Mouse (Mus musculus) liver, embryonic 15.5 days (tissue): ENCODE data around the gene 6430571L13Rik. TPM values are rescaled to one million over a fixed set of nuclear protein-coding genes. Genes with fewer than 3 reads are reported as not detected.
"Not testable (repeated sequence)": the region's sequence is repeated elsewhere in the genome, so short reads cannot be mapped to it uniquely, and the experiment has no call there.

Source experiments
- ATAC-seq: fragments of 200-750 bp; cut with Nextera tagmentation; 2 replicates; pipeline ENCODE4 v1.8.0; 2017; ENCODE audit warnings: moderate number of reproducible peaks, mild to moderate bottlenecking, moderate library complexity; ENCODE audit not compliant: insufficient read depth
- H3K27ac ChIP-seq: fragments of 300-500 bp; sonication (generic); replicated peaks from 2 replicates; pipeline ENCODE4 v1.5.1; 2015; ENCODE audit warnings: mild to moderate bottlenecking, inconsistent platforms
- H3K27me3 ChIP-seq: fragments of 300-500 bp; sonication (generic); 2 replicates; pipeline ENCODE4 v1.6.1; 2015; ENCODE audit warnings: mild to moderate bottlenecking, inconsistent platforms
- H3K36me3 ChIP-seq: fragments of 300-500 bp; sonication (generic); replicated peaks from 2 replicates; pipeline ENCODE4 v1.6.1; 2015; ENCODE audit warnings: moderate library complexity, mild to moderate bottlenecking, inconsistent platforms
- H3K4me1 ChIP-seq: fragments of 300-500 bp; sonication (generic); replicated peaks from 2 replicates; pipeline ENCODE4 v1.6.1; 2015; ENCODE audit warnings: inconsistent platforms
- H3K4me2 ChIP-seq: fragments of 300-500 bp; sonication (generic); 2 replicates; pipeline ENCODE4 v1.6.1; 2015; ENCODE audit warnings: moderate library complexity, mild to moderate bottlenecking, inconsistent platforms
- H3K4me3 ChIP-seq: fragments of 300-500 bp; sonication (generic); replicated peaks from 2 replicates; pipeline ENCODE4 v1.5.1; 2015; ENCODE audit warnings: mild to moderate bottlenecking, inconsistent platforms
- H3K9ac ChIP-seq: fragments of 300-500 bp; sonication (generic); 2 replicates; pipeline ENCODE4 v1.6.1; 2015; ENCODE audit warnings: moderate library complexity, mild to moderate bottlenecking, inconsistent platforms
- H3K9me3 ChIP-seq: fragments of 300-500 bp; sonication (generic); replicated peaks from 2 replicates; pipeline ENCODE4 v1.6.1; 2016; ENCODE audit warnings: inconsistent platforms
- WGBS: fragments of 180-500 bp; shearing (Covaris S2); methylation state at CpG from one replicate; pipeline ENCODE4 v1.1.7; 2015; ENCODE audit warnings: mixed read lengths; ENCODE audit not compliant: insufficient replicate concordance; 5-methylcytosine and 5-hydroxymethylcytosine counted together
- polyA plus RNA-seq: library from polyadenylated mRNA; unstranded; fragments of >200 nt; fragmentation: Nextera tagmentation; extraction: Ambion mirVana; gene quantifications from 2 replicates; pipeline ENCODE4 v1.2.1, GENCODE M21; 2015

6430571L13Rik gene
- polyA plus RNA-seq, 1 experiment from 2014 or later = 0.12 TPM

GRCm38 (mm10) chr9:107299783-107300182 lies 40.6 kb upstream of the 6430571L13Rik start:
- Histone ChIP-seq H3K9ac (no peak overlapping the region), H3K4me2 (no peak overlapping the region; the same call in 1 of the 2 replicates)

GRCm38 (mm10) chr9:107300224-107300973 lies 40.0 kb upstream of the 6430571L13Rik start:
- Histone ChIP-seq H3K9ac (no peak overlapping the region), H3K27me3 (no peaks in the 10 kb centered on the region), H3K4me3 (no peak overlapping the region), H3K27ac (no peak overlapping the region), H3K9me3 (no peaks in the 10 kb centered on the region), H3K36me3 (peaks cover 22% of the 10 kb centered on the region), H3K4me2 (no peak overlapping the region; the same call in 1 of the 2 replicates), H3K4me1 (peaks cover 96% of the 10 kb centered on the region)
- 84% methylated on average over 30 of the region's 30 CpGs for WGBS
- ATAC-seq = no peak

More at GRCm38 (mm10) chr9:107299783-107300182, 40.6 kb upstream of the 6430571L13Rik start:
- ATAC-seq = no peak
- Histone ChIP-seq H3K9me3 (no peaks in the 10 kb centered on the region), H3K4me1 (peaks cover 94% of the 10 kb centered on the region), H3K27ac (no peak overlapping the region), H3K27me3 (no peaks in the 10 kb centered on the region), H3K4me3 (no peak overlapping the region), H3K36me3 (peaks cover 22% of the 10 kb centered on the region)
- 83% methylated on average over 7 of the region's 7 CpGs for WGBS

GRCm38 (mm10) chr9:107301554-107302331 lies 38.7 kb upstream of the 6430571L13Rik start:
- no peak overlapping the region for H3K9ac ChIP-seq
- H3K36me3 ChIP-seq = peaks cover 22% of the 10 kb centered on the region
- no peaks in the 10 kb centered on the region for H3K27me3 ChIP-seq
- H3K9me3 ChIP-seq = no peaks in the 10 kb centered on the region
- no peak for ATAC-seq
- H3K4me3 ChIP-seq = no peak overlapping the region
- WGBS = 61% methylated on average over 17 of the region's 17 CpGs
- H3K27ac ChIP-seq = no peak overlapping the region
- peaks cover 99% of the 10 kb centered on the region for H3K4me1 ChIP-seq
- H3K4me2 ChIP-seq = no peak overlapping the region

- ATAC-seq = no peak
- 64% methylated on average over 7 of the region's 7 CpGs for WGBS
- Histone ChIP-seq H3K36me3 (peaks cover 22% of the 10 kb centered on the region), H3K9ac (no peak overlapping the region), H3K9me3 (no peaks in the 10 kb centered on the region), H3K4me3 (no peak overlapping the region), H3K4me2 (no peak overlapping the region), H3K27me3 (no peaks in the 10 kb centered on the region), H3K27ac (peak overlapping the region; percentile 34; the same call in 1 of the 2 replicates), H3K4me1 (peaks cover 99% of the 10 kb centered on the region)
These were observed 37.8 kb upstream of the 6430571L13Rik start for GRCm38 (mm10) chr9:107302592-107302991.

GRCm38 (mm10) chr9:107303121-107303820 lies 37.1 kb upstream of the 6430571L13Rik start:
- Histone ChIP-seq H3K4me2 (no peak overlapping the region), H3K4me3 (no peak overlapping the region), H3K9ac (no peak overlapping the region), H3K4me1 (peaks cover 99% of the 10 kb centered on the region), H3K27ac (peak overlapping the region; percentile 34), H3K9me3 (no peaks in the 10 kb centered on the region), H3K36me3 (peaks cover 22% of the 10 kb centered on the region), H3K27me3 (no peaks in the 10 kb centered on the region)
- ATAC-seq = no peak
- WGBS = 71% methylated on average over 9 of the region's 9 CpGs

- no peaks in the 10 kb centered on the region for H3K27me3 ChIP-seq
- no peak overlapping the region for H3K4me3 ChIP-seq
- WGBS = 75% methylated on average over 5 of the region's 5 CpGs
- no peak overlapping the region for H3K9ac ChIP-seq
- peaks cover 22% of the 10 kb centered on the region for H3K36me3 ChIP-seq
- H3K27ac ChIP-seq = no peak overlapping the region; the same call in 1 of the 2 replicates
- H3K4me2 ChIP-seq = no peak overlapping the region
- ATAC-seq = no peak
- H3K9me3 ChIP-seq = no peaks in the 10 kb centered on the region
- H3K4me1 ChIP-seq = peaks cover 99% of the 10 kb centered on the region
These were observed 36.5 kb upstream of the 6430571L13Rik start for GRCm38 (mm10) chr9:107303900-107304299.

GRCm38 (mm10) chr9:107304383-107304782 lies 36.0 kb upstream of the 6430571L13Rik start:
- H3K36me3 ChIP-seq = peaks cover 22% of the 10 kb centered on the region
- WGBS = 35% methylated on average over 3 of the region's 3 CpGs
- peaks cover 96% of the 10 kb centered on the region for H3K4me1 ChIP-seq
- no peak overlapping the region for H3K4me3 ChIP-seq
- no peaks in the 10 kb centered on the region for H3K27me3 ChIP-seq
- H3K27ac ChIP-seq = no peak overlapping the region; the same call in 1 of the 2 replicates
- no peak overlapping the region for H3K9ac ChIP-seq
- H3K4me2 ChIP-seq = peak overlapping the region; percentile 46
- H3K9me3 ChIP-seq = no peaks in the 10 kb centered on the region
- peak; percentile 49 for ATAC-seq

GRCm38 (mm10) chr9:107305012-107305411 lies 35.4 kb upstream of the 6430571L13Rik start:
- 71% methylated on average over 4 of the region's 4 CpGs for WGBS
- H3K4me1 ChIP-seq = peaks cover 90% of the 10 kb centered on the region
- no peaks in the 10 kb centered on the region for H3K9me3 ChIP-seq
- peaks cover 21% of the 10 kb centered on the region for H3K36me3 ChIP-seq
- H3K9ac ChIP-seq = no peak overlapping the region
- no peak for ATAC-seq
- H3K4me2 ChIP-seq = no peak overlapping the region
- H3K27me3 ChIP-seq = no peaks in the 10 kb centered on the region
- no peak overlapping the region for H3K4me3 ChIP-seq
- no peak overlapping the region for H3K27ac ChIP-seq

- H3K9ac ChIP-seq = no peak overlapping the region
- no peak for ATAC-seq
- H3K36me3 ChIP-seq = peaks cover 13% of the 10 kb centered on the region
- no peak overlapping the region for H3K4me3 ChIP-seq
- H3K4me1 ChIP-seq = peaks cover 82% of the 10 kb centered on the region
- no peaks in the 10 kb centered on the region for H3K9me3 ChIP-seq
- no peaks in the 10 kb centered on the region for H3K27me3 ChIP-seq
- H3K27ac ChIP-seq = peak overlapping the region; percentile 53
- WGBS = 63% methylated on average over 13 of the region's 13 CpGs
- H3K4me2 ChIP-seq = no peak overlapping the region
These were observed 34.5 kb upstream of the 6430571L13Rik start for GRCm38 (mm10) chr9:107305601-107306542.

GRCm38 (mm10) chr9:107306673-107307072 lies 33.7 kb upstream of the 6430571L13Rik start:
- H3K4me2 ChIP-seq, H3K36me3 ChIP-seq, H3K4me3 ChIP-seq, H3K9ac ChIP-seq, H3K27ac ChIP-seq, H3K27me3 ChIP-seq, H3K9me3 ChIP-seq, ATAC-seq: not testable (repeated sequence)
- 77% methylated on average over 1 of the region's 1 CpGs for WGBS
- peaks cover 74% of the 10 kb centered on the region for H3K4me1 ChIP-seq
